Mouse (Mus musculus) adrenal gland, adult 2 months (tissue): ENCODE results near the gene Ugt2b34. TPM values are rescaled to one million over a fixed set of nuclear protein-coding genes. Genes with fewer than 3 reads are reported as not detected.
"Not testable (repeated sequence)": the region's sequence is repeated elsewhere in the genome, so short reads cannot be mapped to it uniquely, and the experiment has no call there.

ENCODE experiments used
- DNase-seq: peaks from one replicate; pipeline ENCODE4 v3.0.0; 2021
- long read RNA-seq: library from polyadenylated mRNA; stranded (forward); transcript quantifications from one replicate; pipeline ENCODE4 v2.0.0, GENCODE M21; 2021
- polyA plus RNA-seq: library from polyadenylated mRNA; depleted of rRNA; stranded (reverse); fragments of >200 nt; gene quantifications from 2 replicates; pipeline ENCODE4 v1.2.3, GENCODE M21; 2012; rRNA removed
- total RNA-seq, 2 experiments: library from RNA; stranded (reverse); gene quantifications; 2 replicates each; pipeline ENCODE4 v1.2.3; 2021

Ugt2b34 gene
- total RNA-seq (under 1 TPM in 1 of 2 experiments, not detected in 1; 0.63 TPM), polyA plus RNA-seq (not detected in 2 replicates)
- long read RNA-seq, partial matches to known transcripts, result 0 of 1 reads
- long read RNA-seq, other reads (novel, unspliced or antisense), result 0 of 1 reads

- no peak for DNase-seq
These were observed at the start of gene Ugt2b34 for GRCm38 (mm10) chr5:86906758-86907157. Ugt2b34 (minus strand) TSS chr5:86906937.

- no peak for DNase-seq
These were observed 35.4 kb upstream of the Ugt2b34 start for GRCm38 (mm10) chr5:86942111-86942510.

GRCm38 (mm10) chr5:86926426-86926825, 19.7 kb upstream of the Ugt2b34 start, which contains the start of gene Ugt2b1:
Ugt2b1 (minus strand) TSS chr5:86926530.
- no peak for DNase-seq

GRCm38 (mm10) chr5:86920661-86921233, 14.0 kb upstream of the Ugt2b34 start:
- DNase-seq, result no peak

- DNase-seq, result no peak
These were observed 4.8 kb upstream of the Ugt2b34 start for GRCm38 (mm10) chr5:86911357-86912099.

- DNase-seq, result no peak
These were observed 4.0 kb upstream of the Ugt2b34 start for GRCm38 (mm10) chr5:86910770-86911169.

GRCm38 (mm10) chr5:86889933-86890332, 16.8 kb downstream of the Ugt2b34 start:
- no peak for DNase-seq

GRCm38 (mm10) chr5:86888420-86888819, 18.3 kb downstream of the Ugt2b34 start:
- DNase-seq, result no peak

GRCm38 (mm10) chr5:86887081-86887480, 19.7 kb downstream of the Ugt2b34 start:
- DNase-seq, result no peak

GRCm38 (mm10) chr5:86886620-86887019, 20.1 kb downstream of the Ugt2b34 start:
- no peak for DNase-seq

- no peak for DNase-seq
These were observed 34.9 kb downstream of the Ugt2b34 start for GRCm38 (mm10) chr5:86871877-86872276.

GRCm38 (mm10) chr5:86858336-86858735, 48.4 kb downstream of the Ugt2b34 start:
- no peak for DNase-seq

GRCm38 (mm10) chr5:86857682-86858081, 49.1 kb downstream of the Ugt2b34 start:
- no peak for DNase-seq

GRCm38 (mm10) chr5:86856505-86856904, 50.2 kb downstream of the Ugt2b34 start:
- DNase-seq, result not testable (repeated sequence)

GRCm38 (mm10) chr5:86851658-86852057, 55.1 kb downstream of the Ugt2b34 start:
- no peak for DNase-seq

GRCm38 (mm10) chr5:86850104-86850503, 56.6 kb downstream of the Ugt2b34 start:
- DNase-seq, result no peak

GRCm38 (mm10) chr5:86841261-86841660, 65.5 kb downstream of the Ugt2b34 start:
- DNase-seq, result not testable (repeated sequence)

GRCm38 (mm10) chr5:86840207-86840606, 66.5 kb downstream of the Ugt2b34 start:
- no peak for DNase-seq

Other genes with a start within 250 kb of the Ugt2b34 start
- not detected for gene Tmprss11b, start 230.6 kb downstream of the Ugt2b34 start, total RNA-seq
- not detected in 2 replicates for gene Tmprss11b, start 230.6 kb downstream of the Ugt2b34 start, polyA plus RNA-seq
- gene Tmprss11e, start 161.1 kb downstream of the Ugt2b34 start, total RNA-seq, result not detected
- not detected in 2 replicates for gene Tmprss11e, start 161.1 kb downstream of the Ugt2b34 start, polyA plus RNA-seq
- 10 to 100 TPM; 41.2 to 88.2 TPM for gene Ythdc1, start 102.7 kb downstream of the Ugt2b34 start, total RNA-seq
- 2.7 and 4.5 TPM in 2 replicates for gene Ythdc1, start 102.7 kb downstream of the Ugt2b34 start, polyA plus RNA-seq
- gene Ugt2b1, start 19.6 kb upstream of the Ugt2b34 start, total RNA-seq, result 1 to 10 TPM in 1 of 2 experiments, not detected in 1; 1.2 TPM
- not detected in 2 replicates for gene Ugt2b1, start 19.6 kb upstream of the Ugt2b34 start, polyA plus RNA-seq
- under 1 TPM in 1 of 2 experiments, not detected in 1; 0.20 TPM for gene Ugt2b35, start 93.9 kb upstream of the Ugt2b34 start, total RNA-seq
- not detected in 2 replicates for gene Ugt2b35, start 93.9 kb upstream of the Ugt2b34 start, polyA plus RNA-seq
- gene Ugt2b36, start 185.6 kb upstream of the Ugt2b34 start, total RNA-seq, result 1 to 10 TPM in 1 of 2 experiments, not detected in 1; 1.2 TPM
- gene Ugt2b36, start 185.6 kb upstream of the Ugt2b34 start, polyA plus RNA-seq, result not detected in 2 replicates
- under 1 TPM in 1 of 2 experiments, not detected in 1; 0.98 TPM for gene Ugt2b5, start 233.4 kb upstream of the Ugt2b34 start, total RNA-seq
- gene Ugt2b5, start 233.4 kb upstream of the Ugt2b34 start, polyA plus RNA-seq, result 0.07 TPM in 1 of 2 replicates, not detected in the other